Mouse (Mus musculus): Measurements from ENCODE around the gene Nup93. TPM values are rescaled to one million over a fixed set of nuclear protein-coding genes. Genes with fewer than 3 reads are reported as not detected.

The Nup93 gene
- total RNA-seq, 2 experiments from 2014 or later = 17.3 to 21.1 TPM

DNA sequence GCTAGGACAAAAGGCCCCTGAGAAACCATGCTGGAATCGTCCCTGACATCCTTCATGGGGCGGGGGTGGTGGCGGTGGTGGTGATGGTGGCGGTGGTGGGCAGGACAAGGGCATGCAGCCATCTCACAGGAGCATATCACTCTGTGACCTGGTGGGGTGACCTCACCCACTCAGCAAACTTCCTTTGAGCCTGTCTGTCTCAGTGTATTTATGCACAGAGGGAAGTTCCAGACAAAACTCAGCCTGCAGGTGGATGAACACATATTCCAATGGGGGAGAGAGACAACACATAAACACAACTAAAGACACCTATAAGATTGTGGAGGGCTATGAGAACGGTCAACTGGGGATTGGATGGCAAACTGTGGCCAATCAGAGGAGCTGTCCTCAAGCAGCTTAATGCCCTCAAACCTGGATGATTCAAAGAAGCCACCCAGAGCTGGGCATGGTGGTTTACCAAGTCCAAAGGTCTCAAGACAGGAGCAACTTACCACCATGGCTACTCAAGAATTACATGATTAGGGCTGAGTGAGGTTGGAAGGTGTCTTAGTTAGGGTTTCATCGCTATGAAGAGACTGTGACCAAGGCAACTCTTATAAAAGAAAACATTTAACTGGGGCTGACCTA is 150.4 kb downstream of the Nup93 start:
- no peak for DNase-seq

DNA sequence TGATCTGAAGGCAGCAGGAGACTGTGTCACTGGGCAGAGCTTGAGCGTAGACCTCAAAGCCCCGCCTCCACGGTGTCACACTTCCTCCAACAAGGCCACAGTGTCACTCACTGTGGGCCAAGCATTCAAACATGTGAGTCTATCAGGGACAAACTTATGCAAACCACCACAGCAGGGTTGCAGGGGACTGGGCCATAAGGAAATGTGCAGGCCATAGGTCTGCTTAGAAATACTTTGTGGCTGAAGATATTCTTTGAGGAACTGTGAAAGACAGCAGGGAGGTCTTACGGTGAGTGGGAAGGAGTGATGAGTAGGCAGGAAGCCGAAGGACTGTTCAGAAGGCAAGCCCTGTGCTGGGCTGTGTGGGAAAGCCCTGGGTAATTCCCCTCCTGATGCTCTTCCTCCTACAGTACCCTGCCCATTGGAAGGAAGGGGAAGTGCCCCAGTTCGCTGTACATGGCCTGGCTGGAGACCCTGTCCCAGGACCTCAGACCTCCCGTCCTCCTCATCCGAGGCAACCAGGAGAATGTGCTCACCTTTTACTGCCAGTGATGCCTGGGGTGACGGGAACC is 151.1 kb downstream of the Nup93 start:
- peak; percentile 62 for DNase-seq

Small RNA genes within 50 kb of the gene (microRNA-seq; reads per million reads assigned to microRNA genes)
- gene Mir138-2 = 126 reads per million, percentile 47 among the genes with 10 or more reads in this experiment

Other genes starting within 250 kb of the Nup93 start
- 100 to 1,000 TPM; 125 to 132 TPM for gene Amfr, start 201.7 kb upstream of the Nup93 start, total RNA-seq (2021)
- 10 to 100 TPM; 47.6 to 48.3 TPM for gene Nudt21, start 177.5 kb upstream of the Nup93 start, total RNA-seq (2021)
- 10 to 100 TPM; 14.5 to 15.6 TPM for gene Ogfod1, start 177.4 kb upstream of the Nup93 start, total RNA-seq (2021)
- 10 to 100 TPM; 13.0 to 17.4 TPM for gene Bbs2, start 115.6 kb upstream of the Nup93 start, total RNA-seq (2021)
- gene Mt4, start 77.4 kb upstream of the Nup93 start, total RNA-seq (2021) = not detected
- gene Mt3, start 62.0 kb upstream of the Nup93 start, total RNA-seq (2021) = 10 to 100 TPM in 1 of 2 experiments, 1 to 10 TPM in 1; 7.6 to 11.1 TPM
- 100 to 1,000 TPM in 1 of 2 experiments, 10 to 100 TPM in 1; 67.8 to 348 TPM for gene Mt2, start 41.9 kb upstream of the Nup93 start, total RNA-seq (2021)
- 100 to 1,000 TPM; 147 to 449 TPM for gene Mt1, start 35.5 kb upstream of the Nup93 start, total RNA-seq (2021)
- under 1 TPM; 0.12 to 0.24 TPM for gene Slc12a3, start 114.6 kb downstream of the Nup93 start, total RNA-seq (2021)
- 100 to 1,000 TPM in 1 of 2 experiments, 10 to 100 TPM in 1; 93.9 to 145 TPM for gene Herpud1, start 171.9 kb downstream of the Nup93 start, total RNA-seq (2021)
- gene Nlrc5, start 219.8 kb downstream of the Nup93 start, total RNA-seq (2021) = 1 to 10 TPM; 2.8 TPM

All from adrenal gland, postnatal 10 days (tissue).